In the genomic region with DNA sequence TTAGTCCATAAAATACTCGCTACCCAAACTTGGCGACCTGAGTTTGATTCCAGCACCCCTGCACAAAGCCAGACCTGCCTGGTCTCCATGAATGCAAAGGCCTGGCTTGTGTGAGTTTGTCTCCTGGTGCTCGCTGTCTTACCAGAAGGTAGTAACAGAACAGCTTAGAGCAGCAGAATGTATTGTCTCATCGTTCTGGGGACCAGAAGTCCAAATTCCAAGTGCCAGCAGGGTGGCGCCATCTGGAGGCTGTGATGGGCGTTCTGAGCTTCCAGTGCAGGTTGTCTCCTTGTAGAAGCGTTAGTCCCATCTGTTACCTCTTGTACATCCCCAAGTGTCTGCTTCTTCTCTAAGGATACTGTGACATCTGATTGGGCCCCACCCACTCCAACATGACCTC, we compare ENCODE assay signal across 10 mouse cellular contexts. TPM values are rescaled to one million over a fixed set of nuclear protein-coding genes. Genes with fewer than 3 reads are reported as not detected.
DNase-seq lines count a peak whose midpoint lies in the region; ATAC-seq and TF ChIP-seq lines count a peak whose summit lies in the region.
"Had no signal": no experiment of that assay in that cellular context is flagged by ENCODE, and none has a peak within 500 bp of the region (broad histone marks: within the 10 kb centered on the region; RNA-seq: fewer than 3 reads in every experiment).

No protein-coding gene starts in this region.

- no peak overlapping the region for H3K27ac ChIP-seq in spleen, adult 2 months (ENCODE audit: insufficient read depth, low read length)
- peak overlapping the region; percentile 71 for H3K27ac ChIP-seq in hindbrain, embryonic 13.5 days
- H3K27ac ChIP-seq: embryonic facial prominence, embryonic 12.5 days; liver, embryonic 13.5 days had no signal

- no peak for ATAC-seq in hindbrain, embryonic 13.5 days (ENCODE audit: low FRiP score)
- no peak for ATAC-seq in granulocyte monocyte progenitor cell, adult 5-6 weeks (replicated peaks; ENCODE audit: poor library complexity, severe bottlenecking)

- peak; percentile 26; the same call in 1 of the 2 replicates for TF ChIP-seq CTCF in spleen, adult 2 months (IDR thresholded peaks at IDR 0.05; ENCODE audit: extremely low read depth, insufficient read depth, insufficient read length, insufficient replicate concordance)

- H3K4me3 ChIP-seq in spleen, adult 2 months (ENCODE audit: extremely low read depth, insufficient read depth, insufficient read length), result no peak overlapping the region
- no peak overlapping the region for H3K4me3 ChIP-seq in hindbrain, embryonic 13.5 days
- H3K4me3 ChIP-seq: embryonic facial prominence, embryonic 12.5 days; liver, embryonic 13.5 days had no signal

- H3K36me3 ChIP-seq in spleen, adult 2 months (ENCODE audit: control insufficient read depth, insufficient read depth, low read length), result no peaks in the 10 kb centered on the region
- H3K36me3 ChIP-seq in hindbrain, embryonic 13.5 days, result no peaks in the 10 kb centered on the region
- H3K36me3 ChIP-seq: embryonic facial prominence, embryonic 12.5 days; liver, embryonic 13.5 days had no signal

- WGBS in spleen, adult 2 months, result 34% methylated on average over 7 of the region's 7 CpGs
- 38% methylated on average over 7 of the region's 7 CpGs for WGBS in hindbrain, embryonic 13.5 days

- intact Hi-C loops in left cerebral cortex, postnatal 10 days (cut with DNase I), result loop anchor here (2.0 to 5.0 kb wide), 3 partner anchors 139 to 415 kb away; a partner anchor contains a TSS

- TF ChIP-seq POLR2A in spleen, adult 2 months (IDR thresholded peaks at IDR 0.05; ENCODE audit: low read depth, low read length), result no peak

- H3K9me3 ChIP-seq in hindbrain, embryonic 13.5 days, result no peaks in the 10 kb centered on the region
- H3K9me3 ChIP-seq: embryonic facial prominence, embryonic 12.5 days; liver, embryonic 13.5 days had no signal

- DNase-seq in spleen, adult 2 months (ENCODE audit: low read depth in 1 of 2, low spot score in 2 of 2), result no peak
- no peak for DNase-seq in spleen, postnatal 10 days (ENCODE audit: low spot score in 2 of 2)
- DNase-seq in cerebellum, adult 8-10 months, result peak; percentile 37
- peak; percentile 52 to 54 for DNase-seq in left cerebral cortex, postnatal 10 days (ENCODE audit: extremely low spot score in 1 of 2, low spot score in 2 of 2)
- DNase-seq in retina, postnatal 7 days (ENCODE audit: low read depth, low spot score), result peak; percentile 47
- no peak for DNase-seq in heart, adult 11 months
- DNase-seq: liver, embryonic 13.5 days had no signal

- no peaks in the 10 kb centered on the region for H3K27me3 ChIP-seq in spleen, adult 2 months (ENCODE audit: control insufficient read depth, insufficient read depth, low read length)
- H3K27me3 ChIP-seq in hindbrain, embryonic 13.5 days, result peaks cover 6% of the 10 kb centered on the region; the same call in 1 of the 2 replicates
- H3K27me3 ChIP-seq: embryonic facial prominence, embryonic 12.5 days had no signal

- H3K9ac ChIP-seq in hindbrain, embryonic 13.5 days, result 0 out of 2 replicates have a peak overlapping the region, but pooled peaks have one; percentile 59
- H3K9ac ChIP-seq: embryonic facial prominence, embryonic 12.5 days; liver, embryonic 13.5 days had no signal

- H3K4me1 ChIP-seq in spleen, adult 2 months (ENCODE audit: control insufficient read depth, insufficient read depth, insufficient read length), result no peaks in the 10 kb centered on the region
- H3K4me1 ChIP-seq in hindbrain, embryonic 13.5 days (replicated peaks), result peaks cover 39% of the 10 kb centered on the region

- no peak overlapping the region for H3K4me2 ChIP-seq in hindbrain, embryonic 13.5 days
- H3K4me2 ChIP-seq: embryonic facial prominence, embryonic 12.5 days; liver, embryonic 13.5 days had no signal

RNA-seq across cellular contexts. Expression of a gene that starts 57.5 kb away (rescaled TPM):
- polyA plus RNA-seq in spleen, adult 2 months (2012; rRNA removed), result 30.1 and 32.9 TPM in 2 replicates
- polyA plus RNA-seq in hindbrain, embryonic 13.5 days (2015; fragmentation: Nextera tagmentation; extraction: Ambion mirVana), result 63.3 and 65.9 TPM in 2 replicates
- total RNA-seq in left cerebral cortex, postnatal 10 days (2021), result 100 to 1,000 TPM; 144 to 145 TPM
- total RNA-seq in granulocyte monocyte progenitor cell, adult 5-6 weeks (2014; fragmentation: Nextera tagmentation), result 10.8 and 13.3 TPM in 2 replicates
- total RNA-seq in granulocyte monocyte progenitor cell, adult 5-6 weeks (2017), result 9.8 and 12.8 TPM in 2 replicates

Comparison
In these comparisons a context has a peak if more than half of its experiments do, and no peak if none do; other contexts are left out.
1. DNase-seq: peak in cerebellum, adult 8-10 months (single experiment), left cerebral cortex, postnatal 10 days (2 of 2) and retina, postnatal 7 days (single experiment); none in spleen, adult 2 months (0 of 2), spleen, postnatal 10 days (0 of 2) and heart, adult 11 months (single experiment).
2. RNA of a gene that starts 57.5 kb away (total RNA-seq): 144 to 145 TPM in left cerebral cortex, postnatal 10 days; 9.8 to 13.3 TPM in granulocyte monocyte progenitor cell, adult 5-6 weeks; every median in the first group is over 10 times any median in the second.